Mouse (Mus musculus) embryonic facial prominence, embryonic 13.5 days (tissue): ENCODE measurements around the gene Ccr8. TPM values are rescaled to one million over a fixed set of nuclear protein-coding genes. Genes with fewer than 3 reads are reported as not detected.

Source experiments
- ATAC-seq: fragments of 200-750 bp; cut with Nextera tagmentation; 2 replicates; pipeline ENCODE4 v1.8.0; 2017; ENCODE audit warnings: low read depth; ENCODE audit not compliant: insufficient number of reproducible peaks, insufficient read depth, low FRiP score, low TSS enrichment
- H3K27ac ChIP-seq: fragments of 300-500 bp; sonication (generic); 2 replicates; pipeline ENCODE4 v1.5.1; 2015; ENCODE audit warnings: moderate library complexity, mild to moderate bottlenecking, inconsistent platforms
- H3K27me3 ChIP-seq: fragments of 300-500 bp; sonication (generic); 2 replicates; pipeline ENCODE4 v1.6.1; 2015; ENCODE audit warnings: mild to moderate bottlenecking, inconsistent platforms
- H3K36me3 ChIP-seq: fragments of 300-500 bp; sonication (generic); 2 replicates; pipeline ENCODE4 v1.6.1; 2015; ENCODE audit warnings: mild to moderate bottlenecking, inconsistent platforms
- H3K4me1 ChIP-seq: fragments of 300-500 bp; sonication (generic); 2 replicates; pipeline ENCODE4 v1.6.1; 2015; ENCODE audit warnings: inconsistent platforms
- H3K4me2 ChIP-seq: fragments of 300-500 bp; sonication (generic); 2 replicates; pipeline ENCODE4 v1.6.1; 2015; ENCODE audit warnings: moderate library complexity, mild to moderate bottlenecking, inconsistent platforms
- H3K4me3 ChIP-seq: fragments of 300-500 bp; sonication (generic); 2 replicates; pipeline ENCODE4 v1.5.1; 2015; ENCODE audit warnings: mild to moderate bottlenecking, inconsistent platforms
- H3K9ac ChIP-seq: fragments of 300-500 bp; sonication (generic); 2 replicates; pipeline ENCODE4 v1.6.1; 2015; ENCODE audit warnings: mild to moderate bottlenecking, inconsistent platforms
- H3K9me3 ChIP-seq: fragments of 300-500 bp; sonication (generic); 2 replicates; pipeline ENCODE4 v1.6.1; 2016; ENCODE audit warnings: inconsistent platforms
- WGBS: fragments of 180-500 bp; shearing (Covaris S2); methylation state at CpG from one replicate; pipeline ENCODE4 v1.1.7; 2015; ENCODE audit warnings: mixed read lengths; 5-methylcytosine and 5-hydroxymethylcytosine counted together
- polyA plus RNA-seq: library from polyadenylated mRNA; unstranded; fragments of >200 nt; fragmentation: Nextera tagmentation; extraction: Ambion mirVana; gene quantifications from 2 replicates; pipeline ENCODE4 v1.2.1, GENCODE M21; 2015

Ccr8 gene
- polyA plus RNA-seq, 1 experiment from 2014 or later, result 0.52 TPM

GRCm38 (mm10) chr9:120134529-120135160 is 42.7 kb downstream of the Ccr8 start:
- Histone ChIP-seq H3K4me3 (no peak overlapping the region), H3K27ac (no peak overlapping the region)
- 74% methylated on average over 12 of the region's 13 CpGs for WGBS

GRCm38 (mm10) chr9:120135454-120135853 is 43.5 kb downstream of the Ccr8 start:
- H3K9ac ChIP-seq, result 0 out of 2 replicates have a peak overlapping the region, but pooled peaks have one; percentile 36
- H3K9me3 ChIP-seq, result no peaks in the 10 kb centered on the region
- H3K4me3 ChIP-seq, result no peak overlapping the region
- peaks cover 27% of the 10 kb centered on the region for H3K36me3 ChIP-seq
- H3K4me2 ChIP-seq, result no peak overlapping the region
- no peaks in the 10 kb centered on the region for H3K4me1 ChIP-seq
- ATAC-seq, result no peak
- 91% methylated on average over 11 of the region's 11 CpGs for WGBS
- H3K27me3 ChIP-seq, result no peaks in the 10 kb centered on the region
- no peak overlapping the region for H3K27ac ChIP-seq

More at GRCm38 (mm10) chr9:120134529-120135160, 42.7 kb downstream of the Ccr8 start:
- Histone ChIP-seq H3K4me1 (no peaks in the 10 kb centered on the region), H3K9ac (no peak overlapping the region), H3K27me3 (no peaks in the 10 kb centered on the region), H3K36me3 (peaks cover 35% of the 10 kb centered on the region), H3K9me3 (no peaks in the 10 kb centered on the region), H3K4me2 (no peak overlapping the region)
- ATAC-seq, result no peak

GRCm38 (mm10) chr9:120140652-120141051 is 48.7 kb downstream of the Ccr8 start:
- no peak overlapping the region for H3K27ac ChIP-seq
- H3K27me3 ChIP-seq, result no peaks in the 10 kb centered on the region
- H3K9ac ChIP-seq, result 0 out of 2 replicates have a peak overlapping the region, but pooled peaks have one; percentile 32
- no peaks in the 10 kb centered on the region for H3K36me3 ChIP-seq
- no peak for ATAC-seq
- H3K4me2 ChIP-seq, result no peak overlapping the region
- H3K9me3 ChIP-seq, result no peaks in the 10 kb centered on the region
- H3K4me3 ChIP-seq, result no peak overlapping the region
- no peaks in the 10 kb centered on the region for H3K4me1 ChIP-seq
- 8% methylated on average over 4 of the region's 4 CpGs for WGBS

GRCm38 (mm10) chr9:120144474-120144873 is 52.6 kb downstream of the Ccr8 start:
- no peak for ATAC-seq
- Histone ChIP-seq H3K4me3 (no peak overlapping the region), H3K27me3 (no peaks in the 10 kb centered on the region), H3K9me3 (no peaks in the 10 kb centered on the region), H3K27ac (no peak overlapping the region), H3K36me3 (no peaks in the 10 kb centered on the region), H3K4me2 (no peak overlapping the region), H3K9ac (no peak overlapping the region), H3K4me1 (no peaks in the 10 kb centered on the region)
- 87% methylated on average over 13 of the region's 13 CpGs for WGBS

Other genes with a start within 250 kb of the Ccr8 start
- 53.3 and 58.1 TPM in 2 replicates for gene Wdr48, start 197.2 kb upstream of the Ccr8 start, polyA plus RNA-seq
- 28.0 and 31.9 TPM in 2 replicates for gene Gorasp1, start 154.5 kb upstream of the Ccr8 start, polyA plus RNA-seq
- gene Ttc21a, start 154.5 kb upstream of the Ccr8 start, polyA plus RNA-seq, result 0.28 and 0.54 TPM in 2 replicates
- 3.3 and 4.5 TPM in 2 replicates for gene Csrnp1, start 107.5 kb upstream of the Ccr8 start, polyA plus RNA-seq
- gene Xirp1, start 68.5 kb upstream of the Ccr8 start, polyA plus RNA-seq, result 0.14 and 0.22 TPM in 2 replicates
- gene Cx3cr1, start 22.2 kb upstream of the Ccr8 start, polyA plus RNA-seq, result 8.9 and 9.6 TPM in 2 replicates
- 33.5 and 35.6 TPM in 2 replicates for gene Slc25a38, start 18.3 kb downstream of the Ccr8 start, polyA plus RNA-seq
- 1,482 and 1,560 TPM in 2 replicates for gene Rpsa, start 35.6 kb downstream of the Ccr8 start, polyA plus RNA-seq
- not detected in 2 replicates for gene Mobp, start 57.6 kb downstream of the Ccr8 start, polyA plus RNA-seq
- gene Myrip, start 209.4 kb downstream of the Ccr8 start, polyA plus RNA-seq, result 0.24 and 0.28 TPM in 2 replicates